Mouse (Mus musculus) ES-E14 (cell line): ENCODE results near the gene Prss16. TPM values are rescaled to one million over a fixed set of nuclear protein-coding genes. Genes with fewer than 3 reads are reported as not detected.
"Not testable (repeated sequence)": the region's sequence is repeated elsewhere in the genome, so short reads cannot be mapped to it uniquely, and the experiment has no call there.

ENCODE experiments used
- DNase-seq: peaks from one replicate; pipeline ENCODE4 v3.0.0-alpha.2; 2013; ENCODE audit warnings: low read depth, low spot score
- H3K27ac ChIP-seq: 2 replicates; pipeline ENCODE4 v1.5.1; 2012; ENCODE audit warnings: low read depth, mild to moderate bottlenecking, low read length, moderate library complexity, mixed read lengths; ENCODE audit not compliant: poor library complexity, insufficient read depth, severe bottlenecking
- H3K36me3 ChIP-seq: 2 replicates; pipeline ENCODE4 v1.6.1; 2012; ENCODE audit warnings: mild to moderate bottlenecking, low read length, moderate library complexity, mixed read lengths; ENCODE audit not compliant: control insufficient read depth, poor library complexity, insufficient read depth, severe bottlenecking
- H3K4me1 ChIP-seq, 2 experiments: fragments of 150-350 bp in 1 of 2; sonication (generic) in 1 of 2; 2 replicates each; pipeline ENCODE4 v1.6.1; 2012; ENCODE audit warnings: low read length in 2 of 2, mild to moderate bottlenecking in 1 of 2, mixed read lengths in 1 of 2; ENCODE audit not compliant: control insufficient read depth in 2 of 2, insufficient read depth in 2 of 2, poor library complexity in 1 of 2
- H3K4me3 ChIP-seq, 2 experiments: fragments of 150-350 bp in 1 of 2; sonication (generic) in 1 of 2; 2 replicates each; pipeline ENCODE4 v1.5.1; 2012; ENCODE audit warnings: low read length in 2 of 2, low read depth in 1 of 2, mild to moderate bottlenecking in 1 of 2, mixed read lengths in 1 of 2; ENCODE audit not compliant: insufficient read depth in 1 of 2, poor library complexity in 1 of 2, severe bottlenecking in 1 of 2
- H3K9ac ChIP-seq: 2 replicates; pipeline ENCODE4 v1.6.1; 2012; ENCODE audit warnings: low read depth, mild to moderate bottlenecking, low read length, mixed read lengths; ENCODE audit not compliant: poor library complexity, insufficient read depth, severe bottlenecking
- H3K9me3 ChIP-seq: fragments of 150-350 bp; sonication (generic); 2 replicates; pipeline ENCODE4 v1.6.1; 2012; ENCODE audit warnings: low read depth, mild to moderate bottlenecking, low read length; ENCODE audit not compliant: control insufficient read depth, insufficient read depth
- CHD2 ChIP-seq: IDR thresholded peaks from 2 replicates; pipeline ENCODE4 v1.6.1; 2014; ENCODE audit warnings: mild to moderate bottlenecking, low read depth, low read length, inconsistent platforms
- HCFC1 ChIP-seq: IDR thresholded peaks from 2 replicates; pipeline ENCODE4 v1.6.1; 2012; ENCODE audit warnings: low read length, inconsistent platforms, borderline replicate concordance; ENCODE audit not compliant: insufficient read depth
- MAFK ChIP-seq: IDR thresholded peaks from 2 replicates; pipeline ENCODE4 v1.6.1; 2014; ENCODE audit warnings: mild to moderate bottlenecking, low read depth, low read length, inconsistent platforms; ENCODE audit not compliant: insufficient read depth
- ZC3H11A ChIP-seq: IDR thresholded peaks from 2 replicates; pipeline ENCODE4 v1.6.1; 2012; ENCODE audit warnings: low read depth, mild to moderate bottlenecking, inconsistent platforms, low read length, borderline replicate concordance
- ZNF384 ChIP-seq: IDR thresholded peaks from 2 replicates; pipeline ENCODE4 v1.6.1; 2012; ENCODE audit warnings: low read depth, low read length, inconsistent platforms
- in situ Hi-C, 2 experiments: fragments of 600-800 bp; cut with MboI; formaldehyde crosslinking; loops; one replicate each; pipeline ENCODE4 v1.15.1; 2025; ENCODE audit warnings: low sequenced_read_pairs in 2 of 2, inconsistent platforms in 1 of 2; ENCODE audit not compliant: unreplicated experiment in 2 of 2
- total RNA-seq: library from RNA; depleted of rRNA; stranded (reverse); fragments of 300-350 nt; gene quantifications from 2 replicates; pipeline ENCODE4 v1.2.3, GENCODE M21; 2012

Gene Prss16
- total RNA-seq, 1 experiment = 2.6 TPM

DNA sequence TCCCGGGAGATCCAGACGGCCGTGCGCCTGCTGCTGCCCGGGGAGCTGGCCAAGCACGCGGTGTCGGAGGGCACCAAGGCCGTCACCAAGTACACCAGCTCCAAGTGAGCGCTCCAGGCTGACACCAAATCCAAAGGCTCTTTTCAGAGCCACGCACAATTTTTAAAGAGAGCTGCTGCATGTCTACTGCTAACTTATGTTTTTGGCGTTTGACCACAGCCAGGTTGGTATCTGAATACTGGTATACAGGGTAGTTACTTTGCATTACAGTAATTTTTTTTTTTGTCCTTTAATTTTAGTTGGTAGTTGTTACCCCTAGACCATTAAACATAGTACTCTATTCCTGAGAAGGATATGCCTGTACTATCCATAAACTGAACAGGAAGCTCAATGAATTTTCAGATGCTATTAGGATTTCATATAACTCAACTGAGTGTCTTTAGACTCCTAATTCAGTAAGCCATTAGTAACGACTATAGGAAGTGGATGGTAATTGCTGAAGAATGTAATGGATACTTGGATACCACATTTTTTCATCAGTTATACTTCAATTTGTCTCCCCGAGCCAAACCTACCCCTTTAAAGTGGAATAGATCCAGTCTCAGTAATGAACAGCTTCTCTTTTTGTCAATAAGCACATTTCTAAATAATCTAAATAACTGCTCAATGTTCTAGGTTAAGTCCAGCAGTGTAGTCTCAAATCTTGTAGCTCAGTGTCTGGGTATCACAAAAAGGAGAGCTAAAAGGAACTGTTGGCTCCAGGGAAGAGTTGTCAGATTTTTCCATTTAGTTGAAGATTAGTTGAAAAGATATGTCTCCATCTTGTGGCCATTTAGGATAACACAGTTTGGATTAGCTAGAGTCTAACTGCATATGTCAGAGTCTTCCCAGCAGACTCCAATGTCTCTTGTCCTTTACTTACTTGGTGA lies 34.2 kb upstream of the Prss16 start:
- H3K9ac ChIP-seq = peak overlapping the region; percentile 56; the same call in 1 of the 2 replicates
- DNase-seq = no peak
- no peaks in the 10 kb centered on the region for H3K9me3 ChIP-seq
- H3K27ac ChIP-seq = no peak overlapping the region; the same call in 1 of the 2 replicates
- peak overlapping the region; percentile 30 to 47 for H3K4me3 ChIP-seq
- in situ Hi-C loops = loop anchor here (25.0 kb wide), 6 partner anchors 306 to 1719 kb away; partner anchors contain the start of genes Abt1 (in 1 of the 2), Hist1h1a (in 1 of the 2), Hist1h1d (in 1 of the 2) and Hist1h1t (in 1 of the 2)
- no peaks in the 10 kb centered on the region for H3K36me3 ChIP-seq
- H3K4me1 ChIP-seq = no peaks in the 10 kb centered on the region
- TF ChIP-seq HCFC1 (no peak), ZNF384 (no peak), MAFK (no peak), ZC3H11A (no peak), CHD2 (no peak)

DNA sequence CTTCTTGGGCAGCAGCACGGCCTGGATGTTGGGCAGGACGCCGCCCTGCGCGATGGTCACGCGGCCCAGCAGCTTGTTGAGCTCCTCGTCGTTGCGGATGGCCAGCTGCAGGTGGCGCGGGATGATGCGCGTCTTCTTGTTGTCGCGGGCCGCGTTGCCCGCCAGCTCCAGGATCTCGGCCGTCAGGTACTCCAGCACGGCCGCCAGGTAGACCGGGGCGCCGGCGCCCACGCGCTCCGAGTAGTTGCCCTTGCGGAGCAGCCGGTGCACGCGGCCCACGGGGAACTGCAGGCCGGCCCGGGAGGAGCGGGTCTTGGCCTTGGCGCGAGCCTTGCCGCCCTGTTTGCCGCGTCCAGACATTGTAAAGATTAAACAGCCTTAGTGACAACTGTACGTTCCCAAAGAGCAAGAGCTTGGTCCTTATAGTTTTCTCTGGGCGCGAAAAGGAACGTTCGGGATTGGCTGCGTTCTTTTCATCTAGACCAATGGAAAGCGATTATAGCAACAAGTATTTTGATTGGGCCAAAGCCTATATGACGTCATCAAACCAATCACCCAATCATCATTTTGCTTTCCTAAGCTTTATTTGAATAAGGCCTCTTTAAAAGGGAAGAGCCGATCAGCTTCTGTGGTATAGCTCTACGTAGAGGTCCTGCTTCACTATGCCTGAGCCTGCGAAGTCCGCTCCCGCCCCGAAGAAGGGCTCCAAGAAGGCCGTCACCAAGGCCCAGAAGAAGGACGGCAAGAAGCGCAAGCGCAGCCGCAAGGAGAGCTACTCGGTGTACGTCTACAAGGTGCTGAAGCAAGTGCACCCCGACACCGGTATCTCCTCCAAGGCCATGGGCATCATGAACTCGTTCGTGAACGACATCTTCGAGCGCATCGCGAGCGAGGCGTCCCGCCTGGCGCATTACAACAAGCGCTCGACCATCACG lies 33.3 kb upstream of the Prss16 start, which contains the start of the genes Hist1h2ag and Hist1h2bj:
Hist1h2ag (minus strand) TSS at position 377 of the 935 bp plus-strand sequence.
Hist1h2bj (plus strand) TSS at position 647 of the 935 bp plus-strand sequence.
- in situ Hi-C loops = loop anchor here (25.0 kb wide), 6 partner anchors 306 to 1719 kb away; partner anchors contain the start of genes Abt1 (in 1 of the 2), Hist1h1a (in 1 of the 2), Hist1h1d (in 1 of the 2) and Hist1h1t (in 1 of the 2)
- Histone ChIP-seq H3K27ac (peak within 1 kb of the TSS; percentile 92), H3K4me3 (peak within 1 kb of the TSS; percentile 30 to 78), H3K9ac (peak within 1 kb of the TSS; percentile 92)
- not testable (repeated sequence) for H3K9me3 ChIP-seq, H3K36me3 ChIP-seq, H3K4me1 ChIP-seq
- peak; percentile 99 for DNase-seq

DNA sequence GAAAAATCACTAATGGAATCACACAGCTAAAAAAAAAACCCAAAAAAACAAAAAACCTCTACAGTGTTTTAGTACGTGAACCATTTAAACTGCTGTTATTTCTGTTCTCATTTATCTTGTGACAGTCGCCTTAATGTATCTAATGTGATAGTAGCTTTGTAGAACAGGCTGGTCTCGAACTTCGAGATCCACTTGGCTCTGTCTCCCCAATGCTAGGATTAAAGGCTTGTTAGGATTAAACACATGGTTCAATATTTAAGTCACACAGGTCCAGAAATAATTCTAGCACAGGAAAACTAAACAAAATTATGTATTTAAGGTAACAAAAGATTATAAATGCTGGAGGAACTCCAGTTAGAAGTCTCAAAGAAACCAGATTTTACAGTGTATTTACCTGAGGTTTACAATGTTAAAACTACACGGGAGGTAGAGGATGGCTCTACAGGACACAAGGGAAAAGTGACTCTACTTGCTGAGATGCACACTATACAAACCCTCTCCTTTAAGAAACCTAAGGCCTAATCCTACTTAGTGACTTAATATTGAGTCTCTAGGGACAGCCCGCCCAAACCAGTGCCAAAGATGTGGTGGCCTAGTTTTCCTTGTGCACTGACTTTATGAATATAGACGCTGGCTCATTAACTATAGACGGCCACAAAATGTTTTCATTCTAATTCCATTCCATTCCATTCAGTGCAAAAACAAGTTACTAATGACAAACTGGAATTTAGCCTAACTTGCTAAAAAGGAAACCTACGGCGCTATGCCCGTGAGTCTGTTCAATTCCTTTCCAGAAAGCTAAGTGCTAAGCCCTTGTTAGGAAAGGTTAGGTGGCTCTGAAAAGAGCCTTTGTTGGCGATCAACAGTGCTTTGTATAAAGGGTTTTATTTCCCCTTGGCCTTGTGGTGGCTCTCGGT lies 32.4 kb upstream of the Prss16 start:
- peak overlapping the region; percentile 92 for H3K9ac ChIP-seq
- peak overlapping the region; percentile 92 for H3K27ac ChIP-seq
- TF ChIP-seq ZC3H11A = no peak
- no peak for TF ChIP-seq CHD2
- no peak for TF ChIP-seq MAFK
- TF ChIP-seq ZNF384 = no peak
- TF ChIP-seq HCFC1 = no peak
- DNase-seq = no peak
- H3K9me3 ChIP-seq = no peaks in the 10 kb centered on the region
- no peaks in the 10 kb centered on the region for H3K36me3 ChIP-seq
- in situ Hi-C loops = loop anchor here (25.0 kb wide), 6 partner anchors 305 to 1720 kb away; partner anchors contain the start of genes Abt1 (in 1 of the 2), Hist1h1a (in 1 of the 2), Hist1h1d (in 1 of the 2) and Hist1h1t (in 1 of the 2)
- H3K4me1 ChIP-seq = no peaks in the 10 kb centered on the region
- peak overlapping the region; percentile 30 to 78 for H3K4me3 ChIP-seq

DNA sequence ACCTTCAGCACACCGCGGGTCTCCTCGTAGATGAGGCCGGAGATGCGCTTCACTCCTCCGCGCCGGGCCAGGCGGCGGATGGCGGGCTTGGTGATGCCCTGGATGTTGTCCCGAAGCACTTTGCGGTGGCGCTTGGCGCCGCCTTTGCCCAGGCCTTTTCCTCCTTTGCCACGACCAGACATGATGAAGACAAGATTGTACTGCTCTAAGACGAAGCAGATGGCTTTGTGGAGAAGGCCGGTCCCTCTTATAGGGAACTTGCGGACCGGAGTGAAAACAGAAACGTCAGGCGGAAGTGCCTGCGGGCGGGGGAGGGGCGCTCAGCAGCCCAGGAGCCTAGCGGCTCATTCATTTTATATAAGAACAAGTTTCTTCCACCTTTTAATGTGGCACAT lies 31.6 kb upstream of the Prss16 start, which contains the start of gene Hist1h4i:
Hist1h4i (minus strand) TSS at position 221 of the 395 bp plus-strand sequence.
- Histone ChIP-seq H3K9ac (peak within 1 kb of the TSS; percentile 92), H3K4me3 (peak within 1 kb of the TSS; percentile 42 to 78), H3K27ac (peak within 1 kb of the TSS; percentile 92)
- in situ Hi-C loops = loop anchor here (25.0 kb wide), 6 partner anchors 304 to 1721 kb away; partner anchors contain the start of genes Abt1 (in 1 of the 2), Hist1h1a (in 1 of the 2), Hist1h1d (in 1 of the 2) and Hist1h1t (in 1 of the 2)
- not testable (repeated sequence) for DNase-seq, H3K36me3 ChIP-seq, H3K9me3 ChIP-seq, H3K4me1 ChIP-seq
